In the genomic region with DNA sequence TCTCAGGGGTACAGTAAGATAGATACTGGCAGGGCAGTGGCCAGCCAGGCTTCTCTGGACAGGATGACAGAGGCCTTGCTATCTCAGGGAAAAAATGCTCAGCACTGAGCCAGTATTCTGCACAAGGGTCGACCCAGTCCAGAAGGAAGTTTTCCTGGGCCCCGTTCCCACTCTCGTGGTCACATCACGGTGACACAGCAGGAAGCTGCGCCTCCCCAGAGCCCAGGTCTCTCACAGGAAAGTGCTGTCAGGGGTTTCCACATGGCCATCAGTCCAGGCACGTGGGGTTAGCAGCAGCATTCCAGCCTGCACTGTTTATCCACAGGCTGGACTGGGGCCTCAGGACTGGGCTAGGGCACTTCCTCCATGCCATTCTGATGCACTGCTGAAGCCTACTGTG, we compare ENCODE assay signal across 11 mouse cellular contexts.
DNase-seq lines count a peak whose midpoint lies in the region; ATAC-seq and TF ChIP-seq lines count a peak whose summit lies in the region.
"Had no signal": no experiment of that assay in that cellular context is flagged by ENCODE, and none has a peak within 500 bp of the region (broad histone marks: within the 10 kb centered on the region; RNA-seq: fewer than 3 reads in every experiment).

No protein-coding gene starts in this region.

- no peaks in the 10 kb centered on the region for H3K9me3 ChIP-seq in heart, embryonic 12.5 days (replicated peaks)
- H3K9me3 ChIP-seq in kidney, embryonic 14.5 days (ENCODE audit: control insufficient read depth, low read length), result no peaks in the 10 kb centered on the region
- no peaks in the 10 kb centered on the region for H3K9me3 ChIP-seq in hindbrain, embryonic 11.5 days (ENCODE audit: control insufficient read depth, low read length)
- H3K9me3 ChIP-seq: embryonic facial prominence, embryonic 10.5 days; G1E; liver, embryonic 15.5 days had no signal

- peak; percentile 92 for ATAC-seq in heart, embryonic 12.5 days (ENCODE audit: insufficient number of reproducible peaks, low FRiP score)
- peak; percentile 62; the same call in 1 of the 2 replicates for ATAC-seq in kidney, embryonic 14.5 days (ENCODE audit: low FRiP score, low TSS enrichment)
- ATAC-seq in hindbrain, embryonic 11.5 days (ENCODE audit: low FRiP score), result no peak

- 29% methylated on average over 6 of the region's 6 CpGs for WGBS in heart, embryonic 12.5 days
- WGBS in kidney, embryonic 14.5 days, result 50% methylated on average over 6 of the region's 6 CpGs
- 58% methylated on average over 6 of the region's 6 CpGs for WGBS in hindbrain, embryonic 11.5 days

- H3K27ac ChIP-seq in heart, embryonic 12.5 days (ENCODE audit: poor library complexity, severe bottlenecking), result no peak overlapping the region
- no peak overlapping the region for H3K27ac ChIP-seq in kidney, embryonic 14.5 days (ENCODE audit: low read depth, low read length)
- H3K27ac ChIP-seq in hindbrain, embryonic 11.5 days (ENCODE audit: low read depth, low read length), result no peak overlapping the region
- H3K27ac ChIP-seq in left cerebral cortex, adult 2 months, result no peak overlapping the region
- H3K27ac ChIP-seq: embryonic facial prominence, embryonic 10.5 days; liver, embryonic 15.5 days had no signal

- intact Hi-C loops in left cerebral cortex, adult 2 months (cut with DNase I), result no loop called here

- H3K9ac ChIP-seq in heart, embryonic 12.5 days, result no peak overlapping the region
- H3K9ac ChIP-seq in kidney, embryonic 14.5 days (ENCODE audit: low read depth, low read length), result no peak overlapping the region
- no peak overlapping the region for H3K9ac ChIP-seq in hindbrain, embryonic 11.5 days (ENCODE audit: low read depth, low read length)
- H3K9ac ChIP-seq: liver, embryonic 15.5 days had no signal

- no peak overlapping the region for H3K4me2 ChIP-seq in heart, embryonic 12.5 days
- no peak overlapping the region for H3K4me2 ChIP-seq in kidney, embryonic 14.5 days (replicated peaks; ENCODE audit: low read depth, low read length)
- no peak overlapping the region for H3K4me2 ChIP-seq in hindbrain, embryonic 11.5 days (replicated peaks; ENCODE audit: low read depth, low read length)
- H3K4me2 ChIP-seq: liver, embryonic 15.5 days had no signal

- H3K27me3 ChIP-seq in heart, embryonic 12.5 days (replicated peaks), result no peaks in the 10 kb centered on the region
- no peaks in the 10 kb centered on the region for H3K27me3 ChIP-seq in kidney, embryonic 14.5 days (ENCODE audit: control insufficient read depth, insufficient read depth, low read length)
- peaks cover 9% of the 10 kb centered on the region for H3K27me3 ChIP-seq in hindbrain, embryonic 11.5 days (ENCODE audit: control insufficient read depth, insufficient read depth, low read length)
- H3K27me3 ChIP-seq: liver, embryonic 15.5 days had no signal

- TF ChIP-seq CTCF in left cerebral cortex, adult 2 months (IDR thresholded peaks at IDR 0.05), result no peak

- peak; percentile 86 for DNase-seq in 3T3-L1 (ENCODE audit: low read depth, low spot score)
- peak; percentile 7 to 23 for DNase-seq in adrenal gland, adult 18-20 months (ENCODE audit: low spot score in 2 of 2)
- DNase-seq in hindbrain, embryonic 11.5 days (ENCODE audit: low spot score), result no peak
- DNase-seq in testis, postnatal 10 days (ENCODE audit: low spot score), result no peak
- no peak for DNase-seq in left cerebral cortex, adult 2 months (ENCODE audit: extremely low spot score in 1 of 2, low spot score in 2 of 2)
- DNase-seq: right cerebral cortex, postnatal 4 days had no signal

- no peaks in the 10 kb centered on the region for H3K36me3 ChIP-seq in heart, embryonic 12.5 days
- H3K36me3 ChIP-seq in kidney, embryonic 14.5 days (ENCODE audit: control insufficient read depth, insufficient read depth, low read length), result no peaks in the 10 kb centered on the region
- no peaks in the 10 kb centered on the region for H3K36me3 ChIP-seq in hindbrain, embryonic 11.5 days (ENCODE audit: control insufficient read depth, insufficient read depth, low read length)
- H3K36me3 ChIP-seq: embryonic facial prominence, embryonic 10.5 days; G1E; liver, embryonic 15.5 days had no signal

- H3K4me3 ChIP-seq in heart, embryonic 12.5 days, result no peak overlapping the region
- no peak overlapping the region for H3K4me3 ChIP-seq in kidney, embryonic 14.5 days (ENCODE audit: low read length)
- no peak overlapping the region for H3K4me3 ChIP-seq in hindbrain, embryonic 11.5 days (ENCODE audit: low read depth, low read length)
- H3K4me3 ChIP-seq in left cerebral cortex, adult 2 months, result no peak overlapping the region
- H3K4me3 ChIP-seq: embryonic facial prominence, embryonic 10.5 days; liver, embryonic 15.5 days had no signal

- peaks cover 5% of the 10 kb centered on the region; the same call in 1 of the 2 replicates for H3K4me1 ChIP-seq in heart, embryonic 12.5 days (replicated peaks)
- H3K4me1 ChIP-seq in kidney, embryonic 14.5 days (ENCODE audit: control insufficient read depth, insufficient read depth, low read length), result no peaks in the 10 kb centered on the region
- H3K4me1 ChIP-seq in hindbrain, embryonic 11.5 days (replicated peaks; ENCODE audit: control insufficient read depth, insufficient read depth, low read length), result no peaks in the 10 kb centered on the region
- H3K4me1 ChIP-seq: liver, embryonic 15.5 days had no signal

Comparison
In these comparisons a context has a peak if more than half of its experiments do, and no peak if none do; other contexts are left out.
1. DNase-seq: peak in 3T3-L1 (single experiment) and adrenal gland, adult 18-20 months (2 of 2); none in hindbrain, embryonic 11.5 days (single experiment), testis, postnatal 10 days (single experiment) and left cerebral cortex, adult 2 months (0 of 2).